Mouse (Mus musculus) Patski (cell line): ENCODE measurements around the gene Kremen2. TPM values are rescaled to one million over a fixed set of nuclear protein-coding genes. Genes with fewer than 3 reads are reported as not detected.

Experiments
- ATAC-seq: fragments of 100-300 bp; one replicate; pipeline ENCODE4 v1.8.0; 2021
- CTCF ChIA-PET: fragments of 350-600 bp; sonication (Branson Sonifier 250); formaldehyde crosslinking; loops from one replicate; lab custom pipeline; 2022; ENCODE audit warnings: inconsistent platforms; lab: Charles Lee
- POLR2A ChIA-PET: fragments of 350-600 bp; sonication (Branson Sonifier 250); formaldehyde crosslinking; loops from one replicate; lab custom pipeline; 2022; ENCODE audit warnings: antibody characterized with exemption, inconsistent platforms; lab: Charles Lee
- DNase-seq: peaks from one replicate; pipeline ENCODE4 v3.0.0-alpha.2; 2011; ENCODE audit warnings: low read depth, low spot score
- H3K27me3 ChIP-seq: fragments of 371-371 bp; one replicate; pipeline ENCODE4 v1.5.1; 2021
- CTCF ChIP-seq: fragments of 100-300 bp; IDR thresholded peaks from one replicate; pipeline ENCODE4 v1.5.1; 2021
- in situ Hi-C: fragments of 300-500 bp; cut with MboI; formaldehyde crosslinking; loops from 3 replicates; pipeline ENCODE4 v1.11.1; 2018; ENCODE audit warnings: low pct_unique_long_range_greater_than_20kb, mixed read lengths
- polyA plus RNA-seq: library from polyadenylated mRNA; unstranded; gene quantifications from one replicate; pipeline ENCODE4 v1.2.3, GENCODE M21; 2021

The Kremen2 gene
- polyA plus RNA-seq, 1 experiment from 2014 or later: not detected

GRCm38 (mm10) chr17:23761155-23761554, 15.5 kb upstream of the Kremen2 start:
- no peak for DNase-seq
- CTCF ChIA-PET: interaction anchor here (0.7 to 0.8 kb wide), 2 partner anchors 11 to 12 kb away, joined by 3 to 4 read pairs; no protein-coding TSS in a partner anchor
- H3K27me3 ChIP-seq: no peaks in the 10 kb centered on the region
- POLR2A ChIA-PET: no interaction called here
- in situ Hi-C loops: no loop called here
- TF ChIP-seq CTCF: no peak
- ATAC-seq: no peak

DNA sequence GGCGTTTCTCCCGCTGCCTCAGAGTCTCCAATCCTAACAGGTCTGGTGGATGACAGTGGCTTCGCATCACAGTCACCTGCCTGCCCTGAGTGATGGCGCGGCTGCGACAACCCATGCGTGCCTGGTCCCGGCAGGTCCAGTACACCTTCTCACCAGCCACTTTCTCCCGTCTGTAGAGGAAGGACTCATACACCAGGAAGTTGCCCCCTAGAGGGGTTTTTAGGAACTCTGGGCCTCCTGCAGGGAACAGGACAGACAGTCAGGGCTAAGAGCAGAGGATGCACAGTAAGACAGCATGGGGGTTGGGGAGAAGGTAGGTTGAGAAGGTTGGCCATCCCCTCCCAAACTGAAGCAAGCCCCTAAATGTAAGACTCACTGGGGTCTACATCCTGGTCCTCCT, 14.6 kb upstream of the Kremen2 start:
- H3K27me3 ChIP-seq: no peaks in the 10 kb centered on the region
- ATAC-seq (no peak), DNase-seq (no peak)
- in situ Hi-C loops: no loop called here
- POLR2A ChIA-PET: no interaction called here
- TF ChIP-seq CTCF: no peak
- CTCF ChIA-PET: no interaction called here

DNA sequence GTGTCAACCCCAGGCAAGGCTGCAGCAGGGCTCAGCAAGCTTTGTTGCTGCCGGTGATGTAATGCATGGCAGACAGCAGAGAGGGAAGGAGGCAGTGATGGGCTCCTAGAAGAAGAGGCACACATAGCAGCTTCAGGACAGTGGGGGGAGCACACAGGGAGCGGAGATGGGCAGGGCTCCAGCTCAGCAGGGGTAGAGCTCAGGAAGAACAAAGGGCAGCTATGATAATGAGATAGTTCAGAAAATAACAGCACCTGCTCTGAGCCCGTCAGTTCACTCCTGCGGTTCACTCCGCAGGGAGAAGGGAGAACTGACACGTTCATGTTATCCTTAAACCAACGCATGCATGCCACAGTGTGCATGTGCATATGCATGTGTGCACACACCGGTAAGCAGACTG, 13.2 kb upstream of the Kremen2 start:
- TF ChIP-seq CTCF: no peak
- in situ Hi-C loops: no loop called here
- DNase-seq (no peak), ATAC-seq (no peak)
- CTCF ChIA-PET: interaction anchor here (1.8 kb wide), 1 partner anchor 19 kb away, joined by 4 read pairs; no protein-coding TSS in a partner anchor
- H3K27me3 ChIP-seq: no peaks in the 10 kb centered on the region
- POLR2A ChIA-PET: no interaction called here

DNA sequence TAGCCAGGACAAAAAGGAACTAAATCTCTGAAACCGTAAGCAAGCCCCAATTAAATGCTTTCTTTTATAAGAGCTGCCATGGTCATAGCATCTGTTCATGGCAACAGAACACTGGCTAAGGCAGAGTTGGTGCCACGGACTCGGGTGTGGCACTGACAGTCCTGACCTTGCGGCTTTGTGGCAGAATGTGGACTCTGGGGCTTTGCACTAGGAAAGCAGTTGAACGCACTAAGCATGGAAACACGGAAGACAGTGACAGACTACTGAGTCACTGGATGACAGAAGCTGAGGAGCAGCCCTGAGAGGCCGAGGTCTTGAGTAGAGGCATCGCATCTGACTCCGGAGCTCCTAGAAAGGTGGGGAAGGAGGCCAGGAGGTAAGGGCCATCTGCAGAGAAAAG, 11.9 kb upstream of the Kremen2 start:
- no peaks in the 10 kb centered on the region for H3K27me3 ChIP-seq
- ChIA-PET CTCF (interaction anchor here (1.1 to 1.8 kb wide), 3 partner anchors 9 to 96 kb away, joined by 3 to 4 read pairs (median 3); no protein-coding TSS in a partner anchor), POLR2A (interaction anchor here (0.6 kb wide), 1 partner anchor 81 kb away, joined by 7 read pairs; no protein-coding TSS in a partner anchor)
- no peak for ATAC-seq
- DNase-seq: no peak
- in situ Hi-C loops: no loop called here
- TF ChIP-seq CTCF: no peak

DNA sequence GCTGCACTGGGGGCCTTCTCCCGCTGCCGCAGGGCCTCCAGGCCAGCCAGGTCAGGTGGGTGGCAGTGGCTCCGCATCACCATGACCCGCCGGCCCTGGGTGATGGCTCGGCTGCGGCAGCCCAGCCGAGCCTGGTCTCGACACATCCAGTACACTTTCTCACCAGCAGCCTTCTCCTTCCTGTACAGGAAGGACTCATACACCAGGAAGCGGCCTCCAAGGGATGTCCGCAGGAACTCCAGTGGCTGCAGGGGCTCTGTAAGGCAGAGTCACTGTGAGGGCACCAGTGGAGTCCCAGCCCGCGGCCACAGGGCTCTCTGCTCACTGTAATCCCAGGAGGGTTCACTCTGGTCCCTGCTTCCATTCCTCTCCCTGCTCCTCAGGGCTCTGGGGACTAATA, 10.1 kb upstream of the Kremen2 start:
- no peak for DNase-seq
- ChIA-PET POLR2A (no interaction called here), CTCF (no interaction called here)
- no peak for ATAC-seq
- in situ Hi-C loops: no loop called here
- H3K27me3 ChIP-seq: no peaks in the 10 kb centered on the region
- no peak for TF ChIP-seq CTCF

GRCm38 (mm10) chr17:23749400-23750191, 4.0 kb upstream of the Kremen2 start:
- TF ChIP-seq CTCF: no peak

GRCm38 (mm10) chr17:23748631-23749391, 3.2 kb upstream of the Kremen2 start:
- no peak for TF ChIP-seq CTCF
- peaks cover 4% of the 10 kb centered on the region for H3K27me3 ChIP-seq
- CTCF ChIA-PET: interaction anchor here (0.7 to 1.6 kb wide), 9 partner anchors 9 to 123 kb away, joined by 3 to 5 read pairs (median 4); no protein-coding TSS in a partner anchor
- in situ Hi-C loops: no loop called here
- ATAC-seq (peak; percentile 54), DNase-seq (no peak)
- POLR2A ChIA-PET: no interaction called here

More at GRCm38 (mm10) chr17:23749400-23750191, 4.0 kb upstream of the Kremen2 start:
- peaks cover 4% of the 10 kb centered on the region for H3K27me3 ChIP-seq
- ATAC-seq: no peak
- ChIA-PET CTCF (interaction anchor here (1.0 to 1.6 kb wide), 6 partner anchors 8 to 58 kb away, joined by 3 to 5 read pairs (median 4); no protein-coding TSS in a partner anchor), POLR2A (no interaction called here)
- DNase-seq: no peak
- in situ Hi-C loops: no loop called here

DNA sequence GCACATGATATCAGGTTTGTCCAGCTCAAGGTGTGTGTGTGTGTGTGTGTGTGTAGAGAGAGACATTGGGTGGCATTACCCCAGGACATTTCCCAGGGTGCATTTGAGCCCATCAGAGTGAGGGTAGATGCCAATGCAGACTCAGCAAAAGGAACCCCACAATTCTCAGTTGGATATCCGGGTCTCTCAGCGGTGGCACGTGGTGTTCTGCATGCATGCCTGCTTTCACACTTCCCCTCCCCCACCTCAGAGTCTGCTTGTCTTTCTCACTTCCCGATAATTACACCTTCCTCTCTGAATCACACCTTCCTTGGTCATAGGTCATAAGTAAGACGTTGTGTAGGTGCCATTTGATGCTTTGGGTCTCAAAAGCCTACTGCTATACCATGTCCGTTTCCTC, 2.4 kb upstream of the Kremen2 start:
- POLR2A ChIA-PET: no interaction called here
- peaks cover 4% of the 10 kb centered on the region for H3K27me3 ChIP-seq
- in situ Hi-C loops: no loop called here
- DNase-seq (no peak), ATAC-seq (no peak)
- CTCF ChIA-PET: interaction anchor here (0.9 to 1.6 kb wide), 5 partner anchors 8 to 124 kb away, joined by 3 to 5 read pairs (median 5); no protein-coding TSS in a partner anchor
- TF ChIP-seq CTCF: no peak

DNA sequence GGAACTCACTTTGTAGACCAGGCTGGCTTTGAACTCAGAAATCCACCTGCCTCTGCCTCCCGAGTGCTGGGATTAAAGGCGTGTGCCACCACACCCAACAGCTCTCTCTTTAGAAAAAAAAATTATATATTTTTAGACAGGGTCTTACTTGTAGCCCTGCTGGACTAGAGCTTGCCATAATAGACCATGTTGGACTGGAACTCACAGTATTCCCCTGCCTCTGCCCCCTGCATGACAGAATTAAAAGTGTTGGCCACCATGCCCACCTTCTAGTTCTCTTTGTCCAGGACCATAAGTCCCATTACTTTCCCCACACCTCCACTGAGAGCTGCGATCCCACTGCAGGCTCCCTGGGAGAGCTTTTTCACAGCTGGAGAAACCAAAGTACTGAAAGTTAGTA, 1.8 kb upstream of the Kremen2 start:
- peaks cover 4% of the 10 kb centered on the region for H3K27me3 ChIP-seq
- ChIA-PET POLR2A (no interaction called here), CTCF (interaction anchor here (1.1 to 1.4 kb wide), 2 partner anchors 82 to 103 kb away, joined by 3 to 4 read pairs; no protein-coding TSS in a partner anchor)
- ATAC-seq (no peak), DNase-seq (no peak)
- in situ Hi-C loops: no loop called here
- no peak for TF ChIP-seq CTCF

DNA sequence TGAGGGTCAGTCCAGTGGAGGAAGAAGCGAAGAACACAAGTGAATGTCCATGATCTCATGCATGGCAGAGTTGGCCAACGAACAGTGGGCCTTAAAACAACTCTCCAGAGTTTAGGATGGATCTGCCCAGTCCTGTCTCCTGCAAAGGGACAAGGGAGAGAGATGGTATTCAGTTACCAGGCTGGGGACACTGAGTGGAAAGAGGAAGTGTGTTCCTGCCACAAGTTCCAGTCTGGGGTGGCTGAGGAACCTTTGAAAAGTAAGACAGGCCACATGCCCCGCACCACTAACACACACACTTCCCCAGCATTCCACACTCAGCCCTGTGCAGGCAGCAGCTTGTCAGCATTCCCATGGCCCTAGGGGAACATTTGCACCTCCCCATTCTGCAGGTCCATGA, 1.1 kb upstream of the Kremen2 start:
- no peak for ATAC-seq
- in situ Hi-C loops: no loop called here
- H3K27me3 ChIP-seq: peaks cover 4% of the 10 kb centered on the region
- POLR2A ChIA-PET: no interaction called here
- CTCF ChIA-PET: interaction anchor here (1.0 to 1.1 kb wide), 2 partner anchors 9 to 83 kb away, joined by 4 read pairs; no protein-coding TSS in a partner anchor
- DNase-seq: no peak
- TF ChIP-seq CTCF: no peak
